Mouse (Mus musculus) urinary bladder, postnatal 36 days (tissue): ENCODE measurements around the gene Zfyve21.

Source experiments
- DNase-seq, 2 experiments: peaks; one replicate each; pipeline ENCODE4 v3.0.0; 2022; ENCODE audit warnings: low spot score in 2 of 2, mixed read lengths in 1 of 2

The Zfyve21 gene

GRCm38 (mm10) chr12:111800459-111801183 lies 13.3 kb upstream of the Zfyve21 start:
- no peak for DNase-seq

- no peak for DNase-seq
Observed at GRCm38 (mm10) chr12:111803538-111803937, 10.4 kb upstream of the Zfyve21 start.

- no peak for DNase-seq
Observed at GRCm38 (mm10) chr12:111808775-111809174, 5.2 kb upstream of the Zfyve21 start.

- DNase-seq = peak; percentile 62 to 82
Observed at GRCm38 (mm10) chr12:111809762-111810161, 4.2 kb upstream of the Zfyve21 start.

GRCm38 (mm10) chr12:111812075-111812474 lies 1.9 kb upstream of the Zfyve21 start:
- no peak for DNase-seq

GRCm38 (mm10) chr12:111812611-111813010 lies 1.4 kb upstream of the Zfyve21 start:
- DNase-seq = no peak

- peak in 1 of 2 experiments; percentile 58 for DNase-seq
Observed at GRCm38 (mm10) chr12:111813111-111813765, 732 bp upstream of the Zfyve21 start.

- no peak for DNase-seq
Observed at GRCm38 (mm10) chr12:111814769-111815762, 1.1 kb downstream of the Zfyve21 start.

- peak; percentile 28 to 65 for DNase-seq
Observed at GRCm38 (mm10) chr12:111816528-111816927, 2.6 kb downstream of the Zfyve21 start.

- no peak for DNase-seq
Observed at GRCm38 (mm10) chr12:111816967-111817366, 3.0 kb downstream of the Zfyve21 start.

- DNase-seq = no peak
Observed at GRCm38 (mm10) chr12:111817991-111818390, 4.0 kb downstream of the Zfyve21 start.

- peak in 1 of 2 experiments; percentile 37 for DNase-seq
Observed at GRCm38 (mm10) chr12:111819936-111820335, 6.0 kb downstream of the Zfyve21 start.

- DNase-seq = no peak
Observed at GRCm38 (mm10) chr12:111820708-111821107, 6.7 kb downstream of the Zfyve21 start.

GRCm38 (mm10) chr12:111821931-111822330 lies 8.0 kb downstream of the Zfyve21 start:
- DNase-seq = no peak

GRCm38 (mm10) chr12:111827556-111827955 lies 13.6 kb downstream of the Zfyve21 start:
- DNase-seq = no peak

- DNase-seq = no peak
Observed at GRCm38 (mm10) chr12:111829447-111829846, 15.5 kb downstream of the Zfyve21 start.

- DNase-seq = no peak
Observed at GRCm38 (mm10) chr12:111829954-111830353, 16.0 kb downstream of the Zfyve21 start.

GRCm38 (mm10) chr12:111830375-111830774 lies 16.4 kb downstream of the Zfyve21 start:
- DNase-seq = no peak

- no peak for DNase-seq
Observed at GRCm38 (mm10) chr12:111832643-111833042, 18.7 kb downstream of the Zfyve21 start.

- DNase-seq = no peak
Observed at GRCm38 (mm10) chr12:111833457-111833856, 19.5 kb downstream of the Zfyve21 start.

GRCm38 (mm10) chr12:111842565-111843433 lies 28.8 kb downstream of the Zfyve21 start:
- no peak for DNase-seq
